Mouse (Mus musculus) fat pad, adult 2 months (tissue): Measurements from ENCODE around the gene Fyb2.

Source experiments
- DNase-seq: peaks from one replicate; pipeline ENCODE4 v3.0.0-alpha.2; 2011; ENCODE audit warnings: low read depth, low spot score; ENCODE audit errors: extremely low read depth

Fyb2 gene

GRCm38 (mm10) chr4:104939535-104939934 lies 26.3 kb downstream of the Fyb2 start:
- no peak for DNase-seq

- DNase-seq: no peak
These were observed 28.6 kb downstream of the Fyb2 start for GRCm38 (mm10) chr4:104941895-104942294.

- no peak for DNase-seq
These were observed 31.2 kb downstream of the Fyb2 start for GRCm38 (mm10) chr4:104944482-104944881.

GRCm38 (mm10) chr4:104948886-104949285 lies 35.6 kb downstream of the Fyb2 start:
- no peak for DNase-seq

- no peak for DNase-seq
These were observed 36.0 kb downstream of the Fyb2 start for GRCm38 (mm10) chr4:104949304-104949703.

GRCm38 (mm10) chr4:104951280-104951878 lies 38.1 kb downstream of the Fyb2 start:
- DNase-seq: no peak

GRCm38 (mm10) chr4:104956691-104957090 lies 43.4 kb downstream of the Fyb2 start:
- DNase-seq: peak; percentile 36

GRCm38 (mm10) chr4:104961431-104961830 lies 48.2 kb downstream of the Fyb2 start:
- no peak for DNase-seq

GRCm38 (mm10) chr4:104972606-104973005 lies 59.4 kb downstream of the Fyb2 start:
- DNase-seq: no peak

- no peak for DNase-seq
These were observed 62.0 kb downstream of the Fyb2 start for GRCm38 (mm10) chr4:104975162-104975830.

- DNase-seq: no peak
These were observed 72.8 kb downstream of the Fyb2 start for GRCm38 (mm10) chr4:104985960-104986632.

GRCm38 (mm10) chr4:104987631-104988030 lies 74.4 kb downstream of the Fyb2 start:
- no peak for DNase-seq

GRCm38 (mm10) chr4:104988102-104988501 lies 74.8 kb downstream of the Fyb2 start:
- DNase-seq: peak; percentile 40

- DNase-seq: no peak
These were observed 75.5 kb downstream of the Fyb2 start for GRCm38 (mm10) chr4:104988709-104989108.

- peak; percentile 51 for DNase-seq
These were observed 76.8 kb downstream of the Fyb2 start for GRCm38 (mm10) chr4:104990016-104990415.

GRCm38 (mm10) chr4:104990686-104991085 lies 77.4 kb downstream of the Fyb2 start:
- DNase-seq: no peak

GRCm38 (mm10) chr4:104992271-104992670 lies 79.0 kb downstream of the Fyb2 start:
- DNase-seq: no peak

- DNase-seq: no peak
These were observed 80.1 kb downstream of the Fyb2 start for GRCm38 (mm10) chr4:104993140-104993874.

- no peak for DNase-seq
These were observed 86.4 kb downstream of the Fyb2 start for GRCm38 (mm10) chr4:104999702-105000101.

- DNase-seq: no peak
These were observed 88.5 kb downstream of the Fyb2 start for GRCm38 (mm10) chr4:105001736-105002135.

GRCm38 (mm10) chr4:105004135-105004534 lies 90.9 kb downstream of the Fyb2 start:
- DNase-seq: no peak
